Mouse (Mus musculus) liver, embryonic 11.5 days (tissue): Measurements from ENCODE around the gene Sdk2. TPM values are rescaled to one million over a fixed set of nuclear protein-coding genes. Genes with fewer than 3 reads are reported as not detected.
A peak's percentile ranks its signal among the peaks of the same experiment; 100 is the strongest.

Experiments used
- ATAC-seq: fragments of 200-750 bp; cut with Nextera tagmentation; replicated peaks from 2 replicates; pipeline ENCODE4 v1.8.0; 2017; ENCODE audit warnings: moderate number of reproducible peaks, mild to moderate bottlenecking, moderate TSS enrichment, moderate library complexity; ENCODE audit not compliant: low FRiP score
- DNase-seq: peaks from one replicate; pipeline ENCODE4 v3.0.0-alpha.2; 2017; ENCODE audit warnings: low spot score
- H3K27ac ChIP-seq: fragments of 300-500 bp; sonication (generic); 2 replicates; pipeline ENCODE4 v1.5.1; 2014; ENCODE audit warnings: mild to moderate bottlenecking, low read depth, low read length, control low read depth
- H3K27me3 ChIP-seq: fragments of 300-500 bp; sonication (generic); replicated peaks from 2 replicates; pipeline ENCODE4 v1.6.1; 2014; ENCODE audit warnings: low read length, mixed read lengths; ENCODE audit not compliant: control insufficient read depth, insufficient read depth
- H3K36me3 ChIP-seq: fragments of 300-500 bp; sonication (generic); 2 replicates; pipeline ENCODE4 v1.6.1; 2014; ENCODE audit warnings: mild to moderate bottlenecking, low read length, moderate library complexity, mixed read lengths; ENCODE audit not compliant: control insufficient read depth, insufficient read depth
- H3K4me1 ChIP-seq: fragments of 300-500 bp; sonication (generic); replicated peaks from 2 replicates; pipeline ENCODE4 v1.6.1; 2014; ENCODE audit warnings: low read length, mixed read lengths; ENCODE audit not compliant: control insufficient read depth, insufficient read depth
- H3K4me2 ChIP-seq: fragments of 300-500 bp; sonication (generic); 2 replicates; pipeline ENCODE4 v1.6.1; 2014; ENCODE audit warnings: mild to moderate bottlenecking, control low read depth, moderate library complexity
- H3K4me3 ChIP-seq: fragments of 300-500 bp; sonication (generic); 2 replicates; pipeline ENCODE4 v1.5.1; 2014; ENCODE audit warnings: low read depth, low read length, control low read depth
- H3K9ac ChIP-seq: fragments of 300-500 bp; sonication (generic); 2 replicates; pipeline ENCODE4 v1.6.1; 2014; ENCODE audit warnings: low read depth, low read length, control low read depth
- H3K9me3 ChIP-seq: fragments of 300-500 bp; sonication (generic); 2 replicates; pipeline ENCODE4 v1.6.1; 2016; ENCODE audit warnings: low read length, inconsistent platforms, mixed read lengths; ENCODE audit not compliant: control insufficient read depth
- WGBS: fragments of 180-500 bp; shearing (Covaris S2); extraction: QIAGEN DNeasy Blood & Tissue Kit; methylation state at CpG from one replicate; pipeline ENCODE4 v1.1.7; 2014; 5-methylcytosine and 5-hydroxymethylcytosine counted together
- polyA plus RNA-seq: library from polyadenylated mRNA; unstranded; fragments of >200 nt; fragmentation: Nextera tagmentation; extraction: Ambion mirVana; gene quantifications from 2 replicates; pipeline ENCODE4 v1.2.1, GENCODE M21; 2014

Sdk2 gene
- 1.4 and 1.9 TPM in 2 replicates for polyA plus RNA-seq

GRCm38 (mm10) chr11:114066951-114067762 is at the start of gene Sdk2:
TSS of gene Sdk2 (minus strand) at chr11:114067046.
- no peaks in the 10 kb centered on the region for H3K36me3 ChIP-seq
- ATAC-seq (peak; percentile 34; the same call in 1 of the 2 replicates), DNase-seq (peak; percentile 59)
- peaks cover 2% of the 10 kb centered on the region; the same call in 1 of the 2 replicates for H3K4me1 ChIP-seq
- H3K9me3 ChIP-seq: no peaks in the 10 kb centered on the region
- WGBS: 3% methylated on average over 52 of the region's 52 CpGs
- peak within 1 kb of the TSS; percentile 75 for H3K4me2 ChIP-seq
- H3K4me3 ChIP-seq: peak within 1 kb of the TSS; percentile 56
- peak within 1 kb of the TSS; percentile 68 for H3K27ac ChIP-seq
- peaks cover 59% of the 10 kb centered on the region for H3K27me3 ChIP-seq
- peak within 1 kb of the TSS; percentile 56 for H3K9ac ChIP-seq

DNA sequence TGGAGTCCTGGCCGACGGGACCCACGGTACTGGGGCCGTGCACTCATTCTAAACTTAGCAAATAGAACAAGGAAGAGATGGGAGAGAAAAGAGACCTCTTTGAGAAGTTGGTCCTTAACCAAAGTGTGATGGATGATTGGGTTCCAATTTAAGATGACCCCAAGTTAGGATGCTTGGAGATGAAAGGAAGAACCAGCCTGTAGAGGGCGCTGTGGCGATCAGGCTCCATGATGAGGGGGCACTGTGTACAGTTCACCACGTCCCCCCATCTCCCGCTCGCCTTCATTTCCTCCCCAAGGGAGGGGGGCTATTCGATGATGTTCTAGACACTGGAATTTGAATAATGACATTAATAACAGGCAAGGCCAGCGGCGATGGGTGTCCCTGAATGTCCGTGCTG is 48.2 kb upstream of the Sdk2 start:
- Histone ChIP-seq H3K36me3 (no peaks in the 10 kb centered on the region), H3K9ac (no peak overlapping the region), H3K4me1 (no peaks in the 10 kb centered on the region), H3K4me3 (no peak overlapping the region), H3K9me3 (no peaks in the 10 kb centered on the region), H3K27ac (no peak overlapping the region), H3K4me2 (no peak overlapping the region), H3K27me3 (no peaks in the 10 kb centered on the region)
- ATAC-seq: no peak
- 74% methylated on average over 13 of the region's 13 CpGs for WGBS
- no peak for DNase-seq

DNA sequence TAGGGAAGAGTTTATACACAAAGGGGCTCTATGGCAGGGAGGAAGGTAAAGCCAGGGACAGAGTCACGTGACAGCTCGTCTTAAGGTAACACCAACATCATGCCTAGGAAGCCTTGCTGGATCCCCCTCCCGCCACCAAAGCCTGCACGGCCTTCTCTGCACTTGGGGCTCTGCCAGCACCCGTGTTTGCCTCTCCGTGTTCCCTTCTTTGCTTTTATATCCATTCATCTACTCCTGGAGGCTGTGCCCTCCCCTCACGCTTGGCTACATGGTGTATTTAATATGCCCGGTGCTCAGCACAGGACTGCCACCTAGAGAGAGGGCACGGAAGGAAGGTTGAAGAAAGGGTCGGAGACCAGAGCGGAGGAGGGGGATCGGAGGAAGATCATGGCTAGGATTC is 47.8 kb upstream of the Sdk2 start:
- no peaks in the 10 kb centered on the region for H3K36me3 ChIP-seq
- DNase-seq (no peak), ATAC-seq (no peak)
- no peak overlapping the region for H3K9ac ChIP-seq
- no peaks in the 10 kb centered on the region for H3K4me1 ChIP-seq
- H3K9me3 ChIP-seq: no peaks in the 10 kb centered on the region
- H3K4me2 ChIP-seq: no peak overlapping the region
- WGBS: 76% methylated on average over 12 of the region's 12 CpGs
- H3K27ac ChIP-seq: no peak overlapping the region
- no peak overlapping the region for H3K4me3 ChIP-seq
- no peaks in the 10 kb centered on the region for H3K27me3 ChIP-seq

GRCm38 (mm10) chr11:114110851-114111250 is 44.0 kb upstream of the Sdk2 start:
- Histone ChIP-seq H3K27me3 (no peaks in the 10 kb centered on the region), H3K4me3 (no peak overlapping the region), H3K4me2 (no peak overlapping the region), H3K27ac (no peak overlapping the region), H3K9ac (no peak overlapping the region), H3K4me1 (no peaks in the 10 kb centered on the region), H3K36me3 (no peaks in the 10 kb centered on the region), H3K9me3 (no peaks in the 10 kb centered on the region)
- ATAC-seq (no peak), DNase-seq (no peak)
- whole genome bisulfite sequencing: 60% methylated on average over 3 of the region's 3 CpGs

- Histone ChIP-seq H3K9me3 (no peaks in the 10 kb centered on the region), H3K27me3 (no peaks in the 10 kb centered on the region), H3K4me3 (no peak overlapping the region), H3K9ac (no peak overlapping the region), H3K36me3 (no peaks in the 10 kb centered on the region), H3K4me2 (no peak overlapping the region), H3K27ac (no peak overlapping the region), H3K4me1 (no peaks in the 10 kb centered on the region)
- 64% methylated on average over 7 of the region's 7 CpGs for WGBS
- DNase-seq (no peak), ATAC-seq (no peak)
These were observed 26.8 kb upstream of the Sdk2 start for GRCm38 (mm10) chr11:114093636-114094035.

DNA sequence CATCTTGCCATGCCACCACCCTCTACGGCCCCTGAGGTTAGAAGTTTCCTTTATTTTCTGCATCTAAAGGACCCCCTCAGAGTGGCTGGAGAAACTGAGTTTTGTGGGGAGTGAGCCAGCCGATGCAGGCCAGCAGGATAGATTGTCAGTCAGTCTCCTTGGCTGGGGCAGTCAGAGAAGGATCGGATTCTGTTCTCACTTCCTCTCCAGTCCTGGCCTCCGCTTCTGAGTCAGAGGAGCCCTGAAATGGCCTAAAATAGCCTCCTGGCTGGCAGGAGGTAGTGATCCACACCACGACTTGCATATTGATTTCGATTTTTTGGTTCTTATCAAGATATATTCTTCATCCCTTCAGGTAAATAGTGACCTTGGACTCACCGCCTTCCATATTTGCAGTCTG is 26.3 kb upstream of the Sdk2 start:
- H3K9ac ChIP-seq: no peak overlapping the region
- DNase-seq (no peak), ATAC-seq (no peak)
- no peaks in the 10 kb centered on the region for H3K27me3 ChIP-seq
- 44% methylated on average over 7 of the region's 7 CpGs for WGBS
- no peaks in the 10 kb centered on the region for H3K36me3 ChIP-seq
- no peak overlapping the region for H3K27ac ChIP-seq
- no peak overlapping the region for H3K4me2 ChIP-seq
- no peaks in the 10 kb centered on the region for H3K4me1 ChIP-seq
- no peaks in the 10 kb centered on the region for H3K9me3 ChIP-seq
- no peak overlapping the region for H3K4me3 ChIP-seq

DNA sequence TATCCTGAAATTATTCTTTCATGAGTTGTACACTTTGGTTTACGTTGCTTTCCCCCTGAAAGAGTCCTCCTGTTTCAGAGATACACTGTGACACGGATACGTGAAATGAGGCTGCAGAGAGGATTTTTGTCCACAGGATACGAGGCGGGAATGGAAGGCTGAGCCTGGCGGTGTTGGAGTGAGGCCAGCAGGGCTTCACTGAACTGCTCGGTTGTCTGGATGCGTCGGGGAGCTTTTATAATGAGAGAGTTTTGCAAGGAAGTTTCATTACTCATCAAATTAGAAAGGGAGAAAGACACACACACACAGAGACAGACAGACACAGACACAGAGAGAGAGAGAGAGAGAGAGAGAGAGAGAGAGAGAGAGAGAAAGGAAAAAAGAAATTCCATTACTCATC is 13.8 kb upstream of the Sdk2 start:
- Histone ChIP-seq H3K27me3 (no peaks in the 10 kb centered on the region), H3K36me3 (no peaks in the 10 kb centered on the region), H3K4me3 (no peak overlapping the region), H3K4me1 (no peaks in the 10 kb centered on the region), H3K27ac (no peak overlapping the region), H3K9ac (no peak overlapping the region), H3K4me2 (no peak overlapping the region), H3K9me3 (no peaks in the 10 kb centered on the region; the same call in 1 of the 2 replicates)
- WGBS: 79% methylated on average over 9 of the region's 9 CpGs
- ATAC-seq (no peak), DNase-seq (no peak)

- 64% methylated on average over 10 of the region's 10 CpGs for WGBS
These were observed 5.8 kb upstream of the Sdk2 start for GRCm38 (mm10) chr11:114072644-114073043.

DNA sequence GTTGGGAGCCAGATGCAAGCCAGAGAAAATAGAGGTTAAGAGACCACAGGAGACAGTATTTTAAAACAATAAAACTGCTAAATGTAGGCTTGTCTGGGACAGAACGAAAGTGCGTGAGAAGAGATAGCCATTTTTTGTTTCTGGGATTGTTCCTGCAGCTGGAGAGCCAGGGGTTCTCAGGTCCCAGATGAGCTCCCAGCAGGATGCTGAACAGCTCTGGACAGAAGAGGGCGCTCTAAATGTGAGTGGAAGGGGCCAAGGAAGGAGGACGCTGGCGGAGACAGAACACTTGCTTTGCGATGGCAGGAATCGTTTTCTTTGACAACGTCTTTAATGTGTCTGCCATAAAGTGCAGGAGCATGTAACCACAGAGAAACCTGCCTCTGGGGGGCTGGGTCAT is 5.2 kb upstream of the Sdk2 start:
- H3K4me3 ChIP-seq: no peak overlapping the region
- no peak for DNase-seq
- WGBS: 23% methylated on average over 8 of the region's 8 CpGs

More at GRCm38 (mm10) chr11:114072644-114073043, 5.8 kb upstream of the Sdk2 start:
- Histone ChIP-seq H3K4me3 (no peak overlapping the region), H3K9me3 (no peaks in the 10 kb centered on the region), H3K36me3 (no peaks in the 10 kb centered on the region), H3K27ac (no peak overlapping the region), H3K4me1 (no peaks in the 10 kb centered on the region), H3K4me2 (peak overlapping the region; percentile 9; the same call in 1 of the 2 replicates), H3K9ac (no peak overlapping the region), H3K27me3 (peaks cover 15% of the 10 kb centered on the region; the same call in 1 of the 2 replicates)
- ATAC-seq: no peak
- DNase-seq: no peak

More for the DNA sequence above, 5.2 kb upstream of the Sdk2 start:
- Histone ChIP-seq H3K27me3 (peaks cover 21% of the 10 kb centered on the region), H3K4me2 (peak overlapping the region; percentile 9; the same call in 1 of the 2 replicates), H3K9me3 (no peaks in the 10 kb centered on the region), H3K27ac (no peak overlapping the region), H3K4me1 (no peaks in the 10 kb centered on the region), H3K36me3 (no peaks in the 10 kb centered on the region), H3K9ac (no peak overlapping the region)
- ATAC-seq: no peak
